Mouse (Mus musculus): ENCODE data around the gene Rpl18a. TPM values are rescaled to one million over a fixed set of nuclear protein-coding genes. Genes with fewer than 3 reads are reported as not detected.

Rpl18a gene
- polyA plus RNA-seq, 1 experiment from 2014 or later = 3,796 TPM

- peaks cover 6 to 19% of the 10 kb centered on the region in 2 experiments; a peak in 3 of 4 replicates for H3K4me1 ChIP-seq (ENCODE audit: control insufficient read depth in 2 of 2, insufficient read depth in 2 of 2, low read length in 2 of 2)
- 0 out of 2 replicates have a peak, but pooled peaks cover 4% of the 10 kb centered on the region for H3K9me3 ChIP-seq (ENCODE audit: control insufficient read depth, low read length)
- no peak for ATAC-seq (ENCODE audit: insufficient number of reproducible peaks, insufficient read depth, low FRiP score, low read depth)
- 4% methylated on average over 80 of the region's 80 CpGs for WGBS
- peaks cover 41% of the 10 kb centered on the region for H3K27me3 ChIP-seq (ENCODE audit: control insufficient read depth, insufficient read depth, low read length)
- peak within 1 kb of the TSS; percentile 51 for H3K4me2 ChIP-seq (ENCODE audit: low read length)
- no peak within 1 kb of the TSS for H3K27ac ChIP-seq (replicated peaks in 1 of 2; ENCODE audit: control insufficient read depth in 1 of 2, insufficient read depth in 1 of 2, low read depth in 2 of 2, low read length in 2 of 2)
- H3K36me3 ChIP-seq (ENCODE audit: control insufficient read depth, insufficient read depth, low read length) = peaks cover 23% of the 10 kb centered on the region
- H3K4me3 ChIP-seq (ENCODE audit: control insufficient read depth in 1 of 2, insufficient read depth in 1 of 2, low read depth in 1 of 2, low read length in 2 of 2) = peak within 1 kb of the TSS; percentile 21 to 32; a peak in 3 of 4 replicates
- peak within 1 kb of the TSS; percentile 9; the same call in 1 of the 2 replicates for H3K9ac ChIP-seq (ENCODE audit: low read length)
These were observed 5.0 kb downstream of the Rpl18a start, which contains the start of gene Slc5a5 for GRCm38 (mm10) chr8:70892022-70892895. Gene Slc5a5 (minus strand): TSS chr8:70892757.

GRCm38 (mm10) chr8:70891356-70891755 is 5.9 kb downstream of the Rpl18a start:
- Histone ChIP-seq H3K27ac (replicated peaks in 1 of 2; ENCODE audit: control insufficient read depth in 1 of 2, insufficient read depth in 1 of 2, low read depth in 2 of 2, low read length in 2 of 2) (no peak overlapping the region), H3K4me1 (ENCODE audit: control insufficient read depth in 2 of 2, insufficient read depth in 2 of 2, low read length in 2 of 2) (peaks cover 6 to 17% of the 10 kb centered on the region in 2 experiments; a peak in 3 of 4 replicates), H3K36me3 (ENCODE audit: control insufficient read depth, insufficient read depth, low read length) (peaks cover 23% of the 10 kb centered on the region), H3K9me3 (ENCODE audit: control insufficient read depth, low read length) (0 out of 2 replicates have a peak, but pooled peaks cover 4% of the 10 kb centered on the region), H3K27me3 (ENCODE audit: control insufficient read depth, insufficient read depth, low read length) (peaks cover 41% of the 10 kb centered on the region), H3K4me2 (ENCODE audit: low read length) (no peak overlapping the region), H3K9ac (ENCODE audit: low read length) (no peak overlapping the region), H3K4me3 (ENCODE audit: control insufficient read depth in 1 of 2, insufficient read depth in 1 of 2, low read depth in 1 of 2, low read length in 2 of 2) (no peak overlapping the region)
- no peak for ATAC-seq (ENCODE audit: insufficient number of reproducible peaks, insufficient read depth, low FRiP score, low read depth)
- WGBS = 8% methylated on average over 21 of the region's 21 CpGs

- WGBS = 91% methylated on average over 5 of the region's 5 CpGs
- Histone ChIP-seq H3K9ac (ENCODE audit: low read length) (no peak overlapping the region), H3K27ac (replicated peaks in 1 of 2; ENCODE audit: control insufficient read depth in 1 of 2, insufficient read depth in 1 of 2, low read depth in 2 of 2, low read length in 2 of 2) (no peak overlapping the region), H3K4me3 (ENCODE audit: control insufficient read depth in 1 of 2, insufficient read depth in 1 of 2, low read depth in 1 of 2, low read length in 2 of 2) (no peak overlapping the region), H3K36me3 (ENCODE audit: control insufficient read depth, insufficient read depth, low read length) (peaks cover 21% of the 10 kb centered on the region), H3K27me3 (ENCODE audit: control insufficient read depth, insufficient read depth, low read length) (peaks cover 41% of the 10 kb centered on the region), H3K4me2 (ENCODE audit: low read length) (no peak overlapping the region), H3K4me1 (ENCODE audit: control insufficient read depth in 2 of 2, insufficient read depth in 2 of 2, low read length in 2 of 2) (peaks cover 2 to 11% of the 10 kb centered on the region in 2 experiments; a peak in 3 of 4 replicates), H3K9me3 (ENCODE audit: control insufficient read depth, low read length) (0 out of 2 replicates have a peak, but pooled peaks cover 4% of the 10 kb centered on the region)
- no peak for ATAC-seq (ENCODE audit: insufficient number of reproducible peaks, insufficient read depth, low FRiP score, low read depth)
These were observed 6.6 kb downstream of the Rpl18a start for GRCm38 (mm10) chr8:70890656-70891055.

- peaks cover 28% of the 10 kb centered on the region for H3K27me3 ChIP-seq (ENCODE audit: control insufficient read depth, insufficient read depth, low read length)
- peaks cover 2 to 7% of the 10 kb centered on the region in 2 experiments; a peak in 3 of 4 replicates for H3K4me1 ChIP-seq (ENCODE audit: control insufficient read depth in 2 of 2, insufficient read depth in 2 of 2, low read length in 2 of 2)
- no peaks in the 10 kb centered on the region for H3K36me3 ChIP-seq (ENCODE audit: control insufficient read depth, insufficient read depth, low read length)
- 0 out of 2 replicates have a peak, but pooled peaks cover 4% of the 10 kb centered on the region for H3K9me3 ChIP-seq (ENCODE audit: control insufficient read depth, low read length)
- 5% methylated on average over 13 of the region's 18 CpGs for whole genome bisulfite sequencing
- no peak overlapping the region for H3K9ac ChIP-seq (ENCODE audit: low read length)
- no peak for ATAC-seq (ENCODE audit: insufficient number of reproducible peaks, insufficient read depth, low FRiP score, low read depth)
- H3K4me2 ChIP-seq (ENCODE audit: low read length) = no peak overlapping the region
- H3K4me3 ChIP-seq (ENCODE audit: control insufficient read depth in 1 of 2, insufficient read depth in 1 of 2, low read depth in 1 of 2, low read length in 2 of 2) = no peak overlapping the region
- no peak overlapping the region for H3K27ac ChIP-seq (replicated peaks in 1 of 2; ENCODE audit: control insufficient read depth in 1 of 2, insufficient read depth in 1 of 2, low read depth in 2 of 2, low read length in 2 of 2)
These were observed 9.5 kb downstream of the Rpl18a start for GRCm38 (mm10) chr8:70887669-70888068.

GRCm38 (mm10) chr8:70885612-70886011 is 11.6 kb downstream of the Rpl18a start:
- Histone ChIP-seq H3K27ac (replicated peaks in 1 of 2; ENCODE audit: control insufficient read depth in 1 of 2, insufficient read depth in 1 of 2, low read depth in 2 of 2, low read length in 2 of 2) (no peak overlapping the region), H3K4me2 (ENCODE audit: low read length) (no peak overlapping the region), H3K9ac (ENCODE audit: low read length) (no peak overlapping the region), H3K4me3 (ENCODE audit: control insufficient read depth in 1 of 2, insufficient read depth in 1 of 2, low read depth in 1 of 2, low read length in 2 of 2) (no peak overlapping the region), H3K27me3 (ENCODE audit: control insufficient read depth, insufficient read depth, low read length) (peaks cover 7% of the 10 kb centered on the region), H3K4me1 (ENCODE audit: control insufficient read depth in 2 of 2, insufficient read depth in 2 of 2, low read length in 2 of 2) (peaks cover under 1 to 3% of the 10 kb centered on the region in 2 experiments; a peak in 2 of 4 replicates), H3K9me3 (ENCODE audit: control insufficient read depth, low read length) (0 out of 2 replicates have a peak, but pooled peaks cover under 1% of the 10 kb centered on the region), H3K36me3 (ENCODE audit: control insufficient read depth, insufficient read depth, low read length) (no peaks in the 10 kb centered on the region)
- no peak for ATAC-seq (ENCODE audit: insufficient number of reproducible peaks, insufficient read depth, low FRiP score, low read depth)
- 12% methylated on average over 12 of the region's 12 CpGs for WGBS

- no peaks in the 10 kb centered on the region for H3K36me3 ChIP-seq (ENCODE audit: control insufficient read depth, insufficient read depth, low read length)
- no peak overlapping the region for H3K4me2 ChIP-seq (ENCODE audit: low read length)
- H3K9me3 ChIP-seq (ENCODE audit: control insufficient read depth, low read length) = no peaks in the 10 kb centered on the region
- no peak for ATAC-seq (ENCODE audit: insufficient number of reproducible peaks, insufficient read depth, low FRiP score, low read depth)
- no peaks in the 10 kb centered on the region; the same call in 1 of the 2 replicates for H3K27me3 ChIP-seq (ENCODE audit: control insufficient read depth, insufficient read depth, low read length)
- WGBS = 72% methylated on average over 10 of the region's 10 CpGs
- H3K4me3 ChIP-seq (ENCODE audit: control insufficient read depth in 1 of 2, insufficient read depth in 1 of 2, low read depth in 1 of 2, low read length in 2 of 2) = no peak overlapping the region
- H3K4me1 ChIP-seq (ENCODE audit: control insufficient read depth in 2 of 2, insufficient read depth in 2 of 2, low read length in 2 of 2) = peaks cover 10% of the 10 kb centered on the region in 2 experiments
- no peak overlapping the region for H3K9ac ChIP-seq (ENCODE audit: low read length)
- no peak overlapping the region for H3K27ac ChIP-seq (replicated peaks in 1 of 2; ENCODE audit: control insufficient read depth in 1 of 2, insufficient read depth in 1 of 2, low read depth in 2 of 2, low read length in 2 of 2)
These were observed 12.5 kb downstream of the Rpl18a start for GRCm38 (mm10) chr8:70884683-70885082.

- H3K27me3 ChIP-seq (ENCODE audit: control insufficient read depth, insufficient read depth, low read length) = no peaks in the 10 kb centered on the region
- no peak for ATAC-seq (ENCODE audit: insufficient number of reproducible peaks, insufficient read depth, low FRiP score, low read depth)
- H3K36me3 ChIP-seq (ENCODE audit: control insufficient read depth, insufficient read depth, low read length) = no peaks in the 10 kb centered on the region
- no peak overlapping the region for H3K9ac ChIP-seq (ENCODE audit: low read length)
- no peak overlapping the region for H3K27ac ChIP-seq (replicated peaks in 1 of 2; ENCODE audit: control insufficient read depth in 1 of 2, insufficient read depth in 1 of 2, low read depth in 2 of 2, low read length in 2 of 2)
- peaks cover 10% of the 10 kb centered on the region in 2 experiments for H3K4me1 ChIP-seq (ENCODE audit: control insufficient read depth in 2 of 2, insufficient read depth in 2 of 2, low read length in 2 of 2)
- 88% methylated on average over 4 of the region's 4 CpGs for WGBS
- H3K4me3 ChIP-seq (ENCODE audit: control insufficient read depth in 1 of 2, insufficient read depth in 1 of 2, low read depth in 1 of 2, low read length in 2 of 2) = no peak overlapping the region
- no peaks in the 10 kb centered on the region for H3K9me3 ChIP-seq (ENCODE audit: control insufficient read depth, low read length)
- no peak overlapping the region for H3K4me2 ChIP-seq (ENCODE audit: low read length)
These were observed 13.0 kb downstream of the Rpl18a start for GRCm38 (mm10) chr8:70884186-70884585.

Measured in heart, embryonic 14.5 days (tissue).